Mouse (Mus musculus) liver, postnatal 0 days (tissue): ENCODE results near the gene Jmjd6.

Source experiments
- CTCF ChIP-seq: sonication (generic); IDR thresholded peaks from 2 replicates; pipeline ENCODE4 v1.5.1; 2016; ENCODE audit warnings: antibody characterized with exemption, low read depth
- EP300 ChIP-seq: IDR thresholded peaks from 2 replicates; pipeline ENCODE4 v1.6.1; 2016; ENCODE audit warnings: antibody characterized with exemption, low read depth, mild to moderate bottlenecking

DNA sequence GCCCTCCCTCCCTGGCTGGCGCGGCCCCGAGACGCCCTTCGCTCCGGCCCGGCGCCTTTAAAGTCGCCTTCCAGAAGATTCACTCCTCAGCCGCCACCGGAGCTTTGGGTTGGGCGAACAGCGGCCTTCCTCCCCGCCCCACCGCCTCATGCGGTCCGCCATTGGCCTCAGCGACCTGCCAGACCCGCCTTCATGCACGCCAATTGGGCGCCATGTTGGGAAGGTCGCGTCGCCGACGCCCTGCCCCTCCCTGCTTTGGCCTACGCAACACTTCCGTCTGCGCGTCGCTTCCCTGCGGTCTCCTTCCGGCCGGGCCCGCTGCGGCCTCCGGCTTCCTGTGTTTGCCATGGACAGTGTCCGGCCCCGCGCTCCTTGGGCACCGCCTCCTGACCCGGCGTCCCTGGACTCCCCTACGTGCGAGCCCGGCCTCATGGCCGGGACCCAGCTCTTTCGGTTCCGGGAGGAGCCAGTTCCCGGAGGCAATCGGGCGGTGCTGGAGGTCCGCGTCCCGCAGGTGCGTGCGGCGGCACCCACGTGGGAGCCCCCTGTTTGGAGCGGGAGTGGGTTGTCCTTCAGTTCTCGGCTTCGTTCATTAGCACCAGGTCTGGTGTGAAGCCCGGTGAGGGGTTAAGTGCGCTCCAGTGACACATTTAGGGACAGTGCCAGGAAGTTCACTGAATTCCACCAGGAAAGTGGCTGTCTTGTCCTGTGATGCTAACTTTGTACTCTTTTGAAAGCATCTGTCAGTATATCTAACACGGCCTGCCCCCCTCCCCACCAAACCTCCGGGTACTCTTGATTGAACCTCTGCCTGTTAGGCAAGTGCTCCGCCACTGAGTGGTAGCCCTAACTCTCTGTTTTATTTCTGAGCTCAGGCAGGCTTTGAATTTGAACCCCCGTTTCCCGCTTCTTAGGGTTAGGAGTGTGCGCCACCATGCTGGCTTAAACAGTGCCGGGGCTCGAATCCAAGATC lies at the start of gene Jmjd6, which contains the start of gene Mettl23:
- TF ChIP-seq CTCF (no peak), EP300 (peak; percentile 24; the same call in 1 of the 2 replicates)
